Mouse (Mus musculus): ENCODE measurements around the gene Mtf1. TPM values are rescaled to one million over a fixed set of nuclear protein-coding genes. Genes with fewer than 3 reads are reported as not detected.

Gene Mtf1
- polyA plus RNA-seq, 1 experiment from 2014 or later: 14.1 TPM

- DNase-seq (peak; percentile 98), ATAC-seq (ENCODE audit: insufficient read depth) (peak; percentile 100)
- Histone ChIP-seq H3K27me3 (ENCODE audit: insufficient read depth, low read length) (no peaks in the 10 kb centered on the region), H3K36me3 (ENCODE audit: insufficient read depth) (peaks cover 49% of the 10 kb centered on the region), H3K4me1 (ENCODE audit: insufficient read depth) (no peaks in the 10 kb centered on the region), H3K9me3 (ENCODE audit: low read depth, low read length) (no peaks in the 10 kb centered on the region), H3K27ac (ENCODE audit: low read depth) (peak overlapping the region; percentile 94), H3K4me3 (ENCODE audit: low read depth, low read length) (peak overlapping the region; percentile 88), H3K9ac (peak overlapping the region; percentile 81), H3K4me2 (peak overlapping the region; percentile 77)
- TF ChIP-seq CTCF (IDR thresholded peaks at IDR 0.05; ENCODE audit: low read depth): no peak
- WGBS: 1% methylated on average over 48 of the region's 53 CpGs
Observed at GRCm38 (mm10) chr4:124802309-124803260, 681 bp downstream of the Mtf1 start.

GRCm38 (mm10) chr4:124803406-124803805 lies 1.5 kb downstream of the Mtf1 start:
- H3K27ac ChIP-seq (ENCODE audit: low read depth): no peak overlapping the region
- H3K4me1 ChIP-seq (ENCODE audit: insufficient read depth): no peaks in the 10 kb centered on the region
- no peak for DNase-seq
- no peaks in the 10 kb centered on the region for H3K9me3 ChIP-seq (ENCODE audit: low read depth, low read length)
- peaks cover 42% of the 10 kb centered on the region for H3K36me3 ChIP-seq (ENCODE audit: insufficient read depth)
- no peaks in the 10 kb centered on the region for H3K27me3 ChIP-seq (ENCODE audit: insufficient read depth, low read length)
- no peak for ATAC-seq (ENCODE audit: insufficient read depth)
- H3K4me3 ChIP-seq (ENCODE audit: low read depth, low read length): peak overlapping the region; percentile 88
- H3K4me2 ChIP-seq: peak overlapping the region; percentile 77
- TF ChIP-seq CTCF (IDR thresholded peaks at IDR 0.05; ENCODE audit: low read depth): no peak
- H3K9ac ChIP-seq: peak overlapping the region; percentile 81; the same call in 1 of the 2 replicates
- WGBS: 70% methylated on average over 6 of the region's 6 CpGs

DNA sequence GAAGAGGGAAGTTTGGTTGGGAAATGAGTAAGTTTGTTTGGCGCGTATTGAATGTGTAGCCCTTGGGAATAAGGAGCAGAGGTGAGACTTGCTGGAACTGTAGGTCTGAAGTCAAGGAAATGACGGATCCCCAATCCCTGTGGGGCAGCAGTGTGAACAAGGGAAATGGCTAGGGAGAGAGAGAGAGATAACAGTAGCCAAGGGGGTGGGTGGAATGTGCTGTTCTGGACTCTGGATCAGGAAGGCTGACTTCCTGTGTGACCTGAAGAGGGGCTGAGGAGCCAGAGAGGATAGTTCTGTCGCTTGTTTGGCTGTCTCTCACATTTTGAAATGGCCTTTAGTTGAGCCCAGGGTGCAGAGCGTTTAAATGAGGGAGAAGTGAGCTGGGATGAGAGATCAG lies 6.6 kb downstream of the Mtf1 start:
- Histone ChIP-seq H3K4me3 (ENCODE audit: low read depth, low read length) (no peak overlapping the region), H3K9ac (no peak overlapping the region), H3K27me3 (ENCODE audit: insufficient read depth, low read length) (no peaks in the 10 kb centered on the region), H3K27ac (ENCODE audit: low read depth) (no peak overlapping the region), H3K4me2 (no peak overlapping the region), H3K36me3 (ENCODE audit: insufficient read depth) (peaks cover 33% of the 10 kb centered on the region), H3K4me1 (ENCODE audit: insufficient read depth) (no peaks in the 10 kb centered on the region), H3K9me3 (ENCODE audit: low read depth, low read length) (no peaks in the 10 kb centered on the region)
- TF ChIP-seq CTCF (IDR thresholded peaks at IDR 0.05; ENCODE audit: low read depth): no peak
- WGBS: 77% methylated on average over 5 of the region's 5 CpGs
- DNase-seq (no peak), ATAC-seq (ENCODE audit: insufficient read depth) (no peak)

- no peak for ATAC-seq (ENCODE audit: insufficient read depth)
- WGBS: 73% methylated on average over 9 of the region's 9 CpGs
- peaks cover 33% of the 10 kb centered on the region for H3K36me3 ChIP-seq (ENCODE audit: insufficient read depth)
- no peak overlapping the region for H3K4me3 ChIP-seq (ENCODE audit: low read depth, low read length)
- H3K4me1 ChIP-seq (ENCODE audit: insufficient read depth): no peaks in the 10 kb centered on the region
- H3K9ac ChIP-seq: no peak overlapping the region
- no peak for TF ChIP-seq CTCF (IDR thresholded peaks at IDR 0.05; ENCODE audit: low read depth)
- no peak overlapping the region for H3K4me2 ChIP-seq
- no peak for DNase-seq
- H3K27ac ChIP-seq (ENCODE audit: low read depth): no peak overlapping the region
- H3K9me3 ChIP-seq (ENCODE audit: low read depth, low read length): no peaks in the 10 kb centered on the region
- H3K27me3 ChIP-seq (ENCODE audit: insufficient read depth, low read length): no peaks in the 10 kb centered on the region
Observed at GRCm38 (mm10) chr4:124809136-124809883, 7.4 kb downstream of the Mtf1 start.

DNA sequence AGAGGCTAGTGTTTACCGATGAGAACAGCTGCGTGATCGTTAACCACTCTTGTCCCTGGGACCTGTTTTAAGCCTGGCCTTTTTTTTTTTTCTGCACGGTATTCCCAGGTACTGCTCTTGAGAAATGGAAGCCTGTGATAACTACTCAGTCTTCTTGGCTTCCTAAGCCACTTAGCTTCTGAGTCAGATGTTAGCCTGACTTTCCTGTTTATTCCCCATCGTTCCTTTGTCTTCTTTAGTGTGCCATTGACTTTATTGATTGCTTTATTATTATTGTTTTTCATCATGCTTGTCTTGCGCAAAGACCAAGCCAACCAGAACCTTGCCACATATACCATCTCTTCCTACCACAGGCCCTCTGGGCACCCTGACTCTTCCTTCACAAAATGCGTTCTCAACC lies 8.2 kb downstream of the Mtf1 start:
- 85% methylated on average over 7 of the region's 7 CpGs for WGBS
- no peak for DNase-seq
- no peaks in the 10 kb centered on the region for H3K4me1 ChIP-seq (ENCODE audit: insufficient read depth)
- no peaks in the 10 kb centered on the region for H3K9me3 ChIP-seq (ENCODE audit: low read depth, low read length)
- TF ChIP-seq CTCF (IDR thresholded peaks at IDR 0.05; ENCODE audit: low read depth): no peak
- no peak overlapping the region for H3K4me2 ChIP-seq
- H3K4me3 ChIP-seq (ENCODE audit: low read depth, low read length): no peak overlapping the region
- no peaks in the 10 kb centered on the region for H3K27me3 ChIP-seq (ENCODE audit: insufficient read depth, low read length)
- ATAC-seq (ENCODE audit: insufficient read depth): no peak
- H3K36me3 ChIP-seq (ENCODE audit: insufficient read depth): peaks cover 26% of the 10 kb centered on the region
- no peak overlapping the region for H3K9ac ChIP-seq
- no peak overlapping the region for H3K27ac ChIP-seq (ENCODE audit: low read depth)

- 73% methylated on average over 9 of the region's 9 CpGs for WGBS
- no peaks in the 10 kb centered on the region for H3K4me1 ChIP-seq (ENCODE audit: insufficient read depth)
- no peak overlapping the region for H3K4me2 ChIP-seq
- no peak overlapping the region; the same call in 1 of the 2 replicates for H3K9ac ChIP-seq
- DNase-seq: no peak
- H3K4me3 ChIP-seq (ENCODE audit: low read depth, low read length): no peak overlapping the region
- no peaks in the 10 kb centered on the region for H3K9me3 ChIP-seq (ENCODE audit: low read depth, low read length)
- ATAC-seq (ENCODE audit: insufficient read depth): no peak
- H3K27ac ChIP-seq (ENCODE audit: low read depth): no peak overlapping the region
- no peaks in the 10 kb centered on the region for H3K27me3 ChIP-seq (ENCODE audit: insufficient read depth, low read length)
- TF ChIP-seq CTCF (IDR thresholded peaks at IDR 0.05; ENCODE audit: low read depth): no peak
- H3K36me3 ChIP-seq (ENCODE audit: insufficient read depth): peaks cover 15% of the 10 kb centered on the region
Observed at GRCm38 (mm10) chr4:124811347-124811975, 9.6 kb downstream of the Mtf1 start.

Measured in lung, embryonic 14.5 days (tissue).